Mouse (Mus musculus) kidney, postnatal 0 days (tissue): ENCODE measurements at regions not wholly inside any gene's neighbourhood (a gene's known extent, or its start where the extent isn't known, plus 50 kb on each side); places are given as distances from the start of the nearest gene placed in this dataset.
"Not testable (repeated sequence)": the region's sequence is repeated elsewhere in the genome, so short reads cannot be mapped to it uniquely, and the experiment has no call there.

Experiments
- ATAC-seq: fragments of 200-750 bp; cut with Nextera tagmentation; replicated peaks from 2 replicates; pipeline ENCODE4 v1.8.0; 2017; ENCODE audit warnings: low read depth, moderate number of reproducible peaks, moderate TSS enrichment, moderate library complexity; ENCODE audit not compliant: low FRiP score
- DNase-seq: peaks from one replicate; pipeline ENCODE4 v3.0.0-alpha.2; 2016; ENCODE audit warnings: low spot score
- H3K27ac ChIP-seq: fragments of 300-500 bp; sonication (generic); 2 replicates; pipeline ENCODE4 v1.5.1; 2014; ENCODE audit warnings: mild to moderate bottlenecking
- H3K27me3 ChIP-seq: fragments of 300-500 bp; sonication (generic); 2 replicates; pipeline ENCODE4 v1.6.1; 2014; ENCODE audit warnings: low read length, mixed read lengths; ENCODE audit not compliant: insufficient read depth
- H3K36me3 ChIP-seq: fragments of 300-500 bp; sonication (generic); 2 replicates; pipeline ENCODE4 v1.6.1; 2014; ENCODE audit warnings: low read length, mixed read lengths; ENCODE audit not compliant: insufficient read depth
- H3K4me1 ChIP-seq: fragments of 300-500 bp; sonication (generic); replicated peaks from 2 replicates; pipeline ENCODE4 v1.6.1; 2014; ENCODE audit warnings: antibody characterized with exemption, low read length, mixed read lengths; ENCODE audit not compliant: insufficient read depth
- H3K4me2 ChIP-seq: fragments of 300-500 bp; sonication (generic); 2 replicates; pipeline ENCODE4 v1.6.1; 2014; ENCODE audit warnings: mild to moderate bottlenecking, low read length, moderate library complexity, mixed read lengths
- H3K4me3 ChIP-seq: fragments of 300-500 bp; sonication (generic); replicated peaks from 2 replicates; pipeline ENCODE4 v1.5.1; 2014; ENCODE audit warnings: low read depth, low read length
- H3K9ac ChIP-seq: fragments of 300-500 bp; sonication (generic); 2 replicates; pipeline ENCODE4 v1.6.1; 2014; ENCODE audit warnings: low read depth, low read length
- H3K9me3 ChIP-seq: fragments of 300-500 bp; sonication (generic); replicated peaks from 2 replicates; pipeline ENCODE4 v1.6.1; 2016; ENCODE audit warnings: low read length, inconsistent platforms, mixed read lengths
- CTCF ChIP-seq: IDR thresholded peaks from 2 replicates; pipeline ENCODE4 v1.5.1; 2016; ENCODE audit warnings: antibody characterized with exemption, low read depth, mild to moderate bottlenecking, moderate library complexity
- WGBS: fragments of 180-500 bp; shearing (Covaris S2); extraction: QIAGEN DNeasy Blood & Tissue Kit; methylation state at CpG from one replicate; pipeline ENCODE4 v1.1.7; 2014; 5-methylcytosine and 5-hydroxymethylcytosine counted together

- not testable (repeated sequence) for H3K4me2 ChIP-seq, H3K4me1 ChIP-seq, H3K9me3 ChIP-seq, H3K36me3 ChIP-seq, H3K27me3 ChIP-seq, ATAC-seq, DNase-seq, H3K27ac ChIP-seq, H3K4me3 ChIP-seq, H3K9ac ChIP-seq
- WGBS, result 67% methylated on average over 2 of the region's 2 CpGs
Measured at GRCm38 (mm10) chr10:29044781-29045180, 58.7 kb upstream of the 2310057J18Rik start.

- no peak for ATAC-seq
- peak; percentile 40 for DNase-seq
- no peaks in the 10 kb centered on the region for H3K9me3 ChIP-seq
- no peaks in the 10 kb centered on the region for H3K27me3 ChIP-seq
- no peaks in the 10 kb centered on the region for H3K36me3 ChIP-seq
- no peak overlapping the region for H3K4me2 ChIP-seq
- 15% methylated on average over 1 of the region's 1 CpGs for WGBS
- peak; percentile 70 for TF ChIP-seq CTCF
- no peak overlapping the region for H3K9ac ChIP-seq
- no peak overlapping the region for H3K4me3 ChIP-seq
- no peak overlapping the region for H3K27ac ChIP-seq
- no peaks in the 10 kb centered on the region for H3K4me1 ChIP-seq
Measured at GRCm38 (mm10) chr10:29087823-29088222, 55.8 kb upstream of the Soga3 start.
